Mouse (Mus musculus): ENCODE results near the gene CK137956.
A peak's percentile ranks its signal among the peaks of the same experiment; 100 is the strongest.

Gene CK137956

GRCm38 (mm10) chr4:127970901-127971868 is at the start of gene CK137956:
CK137956 (minus strand) TSS chr4:127970951.
- DNase-seq = no peak

- DNase-seq = peak; percentile 27
These were observed 48.7 kb upstream of the CK137956 start for GRCm38 (mm10) chr4:128019465-128019864.

- DNase-seq = no peak
These were observed 34.2 kb upstream of the CK137956 start for GRCm38 (mm10) chr4:128004797-128005452.

GRCm38 (mm10) chr4:128002638-128003101 is 31.9 kb upstream of the CK137956 start:
- DNase-seq = peak; percentile 68

- DNase-seq = no peak
These were observed 28.5 kb upstream of the CK137956 start for GRCm38 (mm10) chr4:127999281-127999680.

- DNase-seq = peak; percentile 72
These were observed 18.7 kb upstream of the CK137956 start for GRCm38 (mm10) chr4:127989347-127989995.

GRCm38 (mm10) chr4:127988526-127989180 is 17.9 kb upstream of the CK137956 start:
- no peak for DNase-seq

- peak; percentile 81 for DNase-seq
These were observed 17.2 kb upstream of the CK137956 start, which contains the start of gene Csmd2 for GRCm38 (mm10) chr4:127987784-127988455. Csmd2 (plus strand) TSS chr4:127987857.

GRCm38 (mm10) chr4:127987270-127987669 is 16.5 kb upstream of the CK137956 start:
- no peak for DNase-seq

GRCm38 (mm10) chr4:127986491-127987075 is 15.8 kb upstream of the CK137956 start:
- DNase-seq = no peak

GRCm38 (mm10) chr4:127985874-127986273 is 15.1 kb upstream of the CK137956 start:
- DNase-seq = no peak

- DNase-seq = no peak
These were observed 13.7 kb upstream of the CK137956 start for GRCm38 (mm10) chr4:127984426-127984825.

- DNase-seq = no peak
These were observed 10.4 kb upstream of the CK137956 start for GRCm38 (mm10) chr4:127981125-127981524.

GRCm38 (mm10) chr4:127972976-127973375 is 2.2 kb upstream of the CK137956 start:
- DNase-seq = no peak

GRCm38 (mm10) chr4:127970018-127970421 is 731 bp downstream of the CK137956 start:
- no peak for DNase-seq

- DNase-seq = no peak
These were observed 1.6 kb downstream of the CK137956 start for GRCm38 (mm10) chr4:127969101-127969500.

GRCm38 (mm10) chr4:127953006-127953710 is 17.6 kb downstream of the CK137956 start:
- no peak for DNase-seq

GRCm38 (mm10) chr4:127947696-127948095 is 23.1 kb downstream of the CK137956 start:
- no peak for DNase-seq

GRCm38 (mm10) chr4:127937474-127937873 is 33.3 kb downstream of the CK137956 start:
- DNase-seq = no peak

- peak; percentile 11 for DNase-seq
These were observed 35.4 kb downstream of the CK137956 start for GRCm38 (mm10) chr4:127935369-127935768.

- DNase-seq = no peak
These were observed 57.2 kb downstream of the CK137956 start for GRCm38 (mm10) chr4:127913551-127913950.

Measured in right cerebral cortex, adult 18-20 months (tissue).